Mouse (Mus musculus) neural tube, embryonic 12.5 days (tissue): Measurements from ENCODE around the gene Ddx41. TPM values are rescaled to one million over a fixed set of nuclear protein-coding genes. Genes with fewer than 3 reads are reported as not detected.

Source experiments
- ATAC-seq: fragments of 200-750 bp; cut with Nextera tagmentation; 2 replicates; pipeline ENCODE4 v1.8.0; 2017; ENCODE audit warnings: low read depth, mild to moderate bottlenecking, moderate TSS enrichment, moderate library complexity; ENCODE audit not compliant: low FRiP score
- H3K27ac ChIP-seq: fragments of 300-500 bp; sonication (generic); 2 replicates; pipeline ENCODE4 v1.5.1; 2016
- H3K27me3 ChIP-seq: fragments of 300-500 bp; sonication (generic); replicated peaks from 2 replicates; pipeline ENCODE4 v1.6.1; 2016; ENCODE audit warnings: mild to moderate bottlenecking
- H3K36me3 ChIP-seq: fragments of 300-500 bp; sonication (generic); 2 replicates; pipeline ENCODE4 v1.6.1; 2016; ENCODE audit warnings: mild to moderate bottlenecking
- H3K4me1 ChIP-seq: fragments of 300-500 bp; sonication (generic); 2 replicates; pipeline ENCODE4 v1.6.1; 2016
- H3K4me2 ChIP-seq: fragments of 300-500 bp; sonication (generic); replicated peaks from 2 replicates; pipeline ENCODE4 v1.6.1; 2016; ENCODE audit warnings: mild to moderate bottlenecking
- H3K4me3 ChIP-seq: fragments of 300-500 bp; sonication (generic); 2 replicates; pipeline ENCODE4 v1.5.1; 2016
- H3K9ac ChIP-seq: fragments of 300-500 bp; sonication (generic); 2 replicates; pipeline ENCODE4 v1.6.1; 2016; ENCODE audit warnings: mild to moderate bottlenecking
- H3K9me3 ChIP-seq: fragments of 300-500 bp; sonication (generic); 2 replicates; pipeline ENCODE4 v1.6.1; 2016; ENCODE audit warnings: mild to moderate bottlenecking
- WGBS: fragments of 180-500 bp; shearing (Covaris S2); methylation state at CpG from one replicate; pipeline ENCODE4 v1.1.7; 2016; 5-methylcytosine and 5-hydroxymethylcytosine counted together
- microRNA-seq: library from miRNA; unstranded; fragments of <30 nt; microRNA quantifications from one replicate; pipeline ENCODE4, GENCODE M21; 2017
- polyA plus RNA-seq: library from polyadenylated mRNA; unstranded; fragments of >200 nt; fragmentation: Nextera tagmentation; extraction: Ambion mirVana; gene quantifications from 2 replicates; pipeline ENCODE4 v1.2.1, GENCODE M21; 2016

Ddx41 gene
- polyA plus RNA-seq, 1 experiment from 2014 or later: 64.4 TPM

GRCm38 (mm10) chr13:55482542-55482941, 53.9 kb downstream of the Ddx41 start:
- 84% methylated on average over 7 of the region's 7 CpGs for WGBS
- no peak overlapping the region; the same call in 1 of the 2 replicates for H3K4me3 ChIP-seq
- no peaks in the 10 kb centered on the region for H3K27me3 ChIP-seq
- peaks cover 49% of the 10 kb centered on the region for H3K4me1 ChIP-seq
- H3K9ac ChIP-seq: no peak overlapping the region
- H3K36me3 ChIP-seq: peaks cover 60% of the 10 kb centered on the region
- no peaks in the 10 kb centered on the region for H3K9me3 ChIP-seq
- no peak overlapping the region for H3K27ac ChIP-seq
- no peak for ATAC-seq
- H3K4me2 ChIP-seq: peak overlapping the region; percentile 91

Small RNA genes within 50 kb of the gene (microRNA-seq; reads per million reads assigned to microRNA genes)
- 1.5 reads per million for gene Mir6945

Other genes with a start within 250 kb of the Ddx41 start
- gene Prelid1, start 216.2 kb downstream of the Ddx41 start, polyA plus RNA-seq: 321 and 339 TPM in 2 replicates
- 100.0 and 109 TPM in 2 replicates for gene Rab24, start 214.7 kb downstream of the Ddx41 start, polyA plus RNA-seq
- 24.3 and 26.0 TPM in 2 replicates for gene Mxd3, start 206.8 kb downstream of the Ddx41 start, polyA plus RNA-seq
- 82.0 and 86.1 TPM in 2 replicates for gene Lman2, start 173.9 kb downstream of the Ddx41 start, polyA plus RNA-seq
- gene Rgs14, start 166.9 kb downstream of the Ddx41 start, polyA plus RNA-seq: 0.52 and 1.0 TPM in 2 replicates
- 0.22 TPM in 2 replicates for gene Slc34a1, start 138.5 kb downstream of the Ddx41 start, polyA plus RNA-seq
- gene Pfn3, start 121.4 kb downstream of the Ddx41 start, polyA plus RNA-seq: not detected in 2 replicates
- 0.17 TPM in 1 of 2 replicates, not detected in the other for gene F12, start 109.9 kb downstream of the Ddx41 start, polyA plus RNA-seq
- 51.8 and 52.4 TPM in 2 replicates for gene Grk6, start 91.6 kb downstream of the Ddx41 start, polyA plus RNA-seq
- 1.8 TPM in 2 replicates for gene Prr7, start 72.4 kb downstream of the Ddx41 start, polyA plus RNA-seq
- gene Dbn1, start 48.5 kb downstream of the Ddx41 start, polyA plus RNA-seq: 575 and 596 TPM in 2 replicates
- gene Pdlim7, start 23.0 kb downstream of the Ddx41 start, polyA plus RNA-seq: 158 and 166 TPM in 2 replicates
- 3.7 and 4.3 TPM in 2 replicates for gene Dok3, start 7.4 kb downstream of the Ddx41 start, polyA plus RNA-seq
- 66.9 and 70.7 TPM in 2 replicates for gene Fam193b, start 34.5 kb upstream of the Ddx41 start, polyA plus RNA-seq
- 109 and 111 TPM in 2 replicates for gene Tmed9, start 37.1 kb upstream of the Ddx41 start, polyA plus RNA-seq
- gene B4galt7, start 63.2 kb upstream of the Ddx41 start, polyA plus RNA-seq: 42.4 and 44.3 TPM in 2 replicates
- 78.8 and 80.7 TPM in 2 replicates for gene Caml, start 86.3 kb upstream of the Ddx41 start, polyA plus RNA-seq
- 38.2 and 43.5 TPM in 2 replicates for gene Ddx46, start 98.4 kb upstream of the Ddx41 start, polyA plus RNA-seq
- gene B230219D22Rik, start 156.5 kb upstream of the Ddx41 start, polyA plus RNA-seq: 74.6 and 78.9 TPM in 2 replicates
- 112 and 121 TPM in 2 replicates for gene Txndc15, start 178.0 kb upstream of the Ddx41 start, polyA plus RNA-seq
- gene Pcbd2, start 190.7 kb upstream of the Ddx41 start, polyA plus RNA-seq: 27.9 and 31.5 TPM in 2 replicates
- not detected in 2 replicates for gene Catsper3, start 247.9 kb upstream of the Ddx41 start, polyA plus RNA-seq